Mouse (Mus musculus): ENCODE data around the gene Olfr893. TPM values are rescaled to one million over a fixed set of nuclear protein-coding genes. Genes with fewer than 3 reads are reported as not detected.
"Not testable (repeated sequence)": the region's sequence is repeated elsewhere in the genome, so short reads cannot be mapped to it uniquely, and the experiment has no call there.

Gene Olfr893
- polyA plus RNA-seq (2015; fragmentation: Nextera tagmentation; extraction: Ambion mirVana) = 0.14 TPM in 1 of 2 replicates, not detected in the other

GRCm38 (mm10) chr9:38208065-38208464 lies at the start of gene Olfr893:
TSS of gene Olfr893 (plus strand) at chr9:38208365.
- no peak within 1 kb of the TSS for H3K27ac ChIP-seq
- H3K36me3 ChIP-seq = no peaks in the 10 kb centered on the region
- no peaks in the 10 kb centered on the region for H3K9me3 ChIP-seq
- WGBS = 81% methylated on average over 3 of the region's 3 CpGs
- no peaks in the 10 kb centered on the region for H3K27me3 ChIP-seq
- no peak for ATAC-seq (ENCODE audit: insufficient number of reproducible peaks, insufficient read depth, low FRiP score, low TSS enrichment, low read depth)
- no peaks in the 10 kb centered on the region for H3K4me1 ChIP-seq
- no peak within 1 kb of the TSS for H3K4me3 ChIP-seq
- H3K4me2 ChIP-seq = no peak within 1 kb of the TSS
- H3K9ac ChIP-seq = no peak within 1 kb of the TSS

- H3K4me3 ChIP-seq; H3K27ac ChIP-seq; H3K9me3 ChIP-seq; ATAC-seq (ENCODE audit: insufficient number of reproducible peaks, insufficient read depth, low FRiP score, low TSS enrichment, low read depth); H3K4me2 ChIP-seq; H3K9ac ChIP-seq; H3K36me3 ChIP-seq; H3K4me1 ChIP-seq; H3K27me3 ChIP-seq: not testable (repeated sequence)
- 55% methylated on average over 2 of the region's 2 CpGs for WGBS
These were observed 39.8 kb upstream of the Olfr893 start for GRCm38 (mm10) chr9:38168341-38168740.

GRCm38 (mm10) chr9:38180721-38181120 lies 27.4 kb upstream of the Olfr893 start, which contains the start of gene Olfr891:
TSS of gene Olfr891 (minus strand) at chr9:38180821.
- no peaks in the 10 kb centered on the region for H3K27me3 ChIP-seq
- no peak within 1 kb of the TSS for H3K27ac ChIP-seq
- H3K9me3 ChIP-seq = peaks cover 2% of the 10 kb centered on the region; the same call in 1 of the 2 replicates
- no peak for ATAC-seq (ENCODE audit: insufficient number of reproducible peaks, insufficient read depth, low FRiP score, low TSS enrichment, low read depth)
- no peak within 1 kb of the TSS for H3K4me2 ChIP-seq
- 79% methylated on average over 1 of the region's 1 CpGs for WGBS
- no peak within 1 kb of the TSS for H3K9ac ChIP-seq
- no peaks in the 10 kb centered on the region for H3K4me1 ChIP-seq
- H3K4me3 ChIP-seq = no peak within 1 kb of the TSS
- no peaks in the 10 kb centered on the region for H3K36me3 ChIP-seq

GRCm38 (mm10) chr9:38217755-38218154 lies 9.6 kb downstream of the Olfr893 start, which contains the start of gene Olfr894:
TSS of gene Olfr894 (plus strand) at chr9:38218055.
- H3K9me3 ChIP-seq = no peaks in the 10 kb centered on the region
- H3K36me3 ChIP-seq = no peaks in the 10 kb centered on the region
- ATAC-seq (ENCODE audit: insufficient number of reproducible peaks, insufficient read depth, low FRiP score, low TSS enrichment, low read depth) = no peak
- no peak within 1 kb of the TSS for H3K9ac ChIP-seq
- H3K4me2 ChIP-seq = no peak within 1 kb of the TSS
- no peak within 1 kb of the TSS for H3K27ac ChIP-seq
- no peak within 1 kb of the TSS for H3K4me3 ChIP-seq
- no peaks in the 10 kb centered on the region for H3K4me1 ChIP-seq
- no peaks in the 10 kb centered on the region for H3K27me3 ChIP-seq

- Histone ChIP-seq H3K27ac (no peak within 1 kb of the TSS), H3K4me2 (no peak within 1 kb of the TSS), H3K4me3 (no peak within 1 kb of the TSS), H3K4me1 (no peaks in the 10 kb centered on the region), H3K36me3 (no peaks in the 10 kb centered on the region), H3K9me3 (no peaks in the 10 kb centered on the region), H3K27me3 (no peaks in the 10 kb centered on the region), H3K9ac (no peak within 1 kb of the TSS)
- no peak for ATAC-seq (ENCODE audit: insufficient number of reproducible peaks, insufficient read depth, low FRiP score, low TSS enrichment, low read depth)
These were observed 44.3 kb downstream of the Olfr893 start, which contains the start of gene Olfr143 for GRCm38 (mm10) chr9:38252474-38252873. TSS of gene Olfr143 (plus strand) at chr9:38252774.

Other genes with a start within 250 kb of the Olfr893 start
- not detected in 2 replicates for gene Olfr881, start 216.5 kb upstream of the Olfr893 start, polyA plus RNA-seq (2015; fragmentation: Nextera tagmentation; extraction: Ambion mirVana)
- not detected in 2 replicates for gene Olfr883, start 182.6 kb upstream of the Olfr893 start, polyA plus RNA-seq (2015; fragmentation: Nextera tagmentation; extraction: Ambion mirVana)
- 0.18 TPM in 1 of 2 replicates, not detected in the other for gene Olfr884, start 161.8 kb upstream of the Olfr893 start, polyA plus RNA-seq (2015; fragmentation: Nextera tagmentation; extraction: Ambion mirVana)
- gene Olfr885, start 147.0 kb upstream of the Olfr893 start, polyA plus RNA-seq (2015; fragmentation: Nextera tagmentation; extraction: Ambion mirVana) = not detected in 2 replicates
- not detected in 2 replicates for gene Olfr887, start 124.3 kb upstream of the Olfr893 start, polyA plus RNA-seq (2015; fragmentation: Nextera tagmentation; extraction: Ambion mirVana)
- gene Olfr888, start 100.2 kb upstream of the Olfr893 start, polyA plus RNA-seq (2015; fragmentation: Nextera tagmentation; extraction: Ambion mirVana) = not detected in 2 replicates
- 0.04 and 0.11 TPM in 2 replicates for gene Olfr889, start 93.2 kb upstream of the Olfr893 start, polyA plus RNA-seq (2015; fragmentation: Nextera tagmentation; extraction: Ambion mirVana)
- not detected in 2 replicates for gene Olfr890, start 65.8 kb upstream of the Olfr893 start, polyA plus RNA-seq (2015; fragmentation: Nextera tagmentation; extraction: Ambion mirVana)
- gene Olfr891, start 27.5 kb upstream of the Olfr893 start, polyA plus RNA-seq (2015; fragmentation: Nextera tagmentation; extraction: Ambion mirVana) = not detected in 2 replicates
- gene Olfr894, start 9.7 kb downstream of the Olfr893 start, polyA plus RNA-seq (2015; fragmentation: Nextera tagmentation; extraction: Ambion mirVana) = not detected in 2 replicates
- not detected in 2 replicates for gene Olfr143, start 44.4 kb downstream of the Olfr893 start, polyA plus RNA-seq (2015; fragmentation: Nextera tagmentation; extraction: Ambion mirVana)
- gene Olfr895, start 59.5 kb downstream of the Olfr893 start, polyA plus RNA-seq (2015; fragmentation: Nextera tagmentation; extraction: Ambion mirVana) = not detected in 2 replicates
- not detected in 2 replicates for gene Olfr896-ps1, start 82.7 kb downstream of the Olfr893 start, polyA plus RNA-seq (2015; fragmentation: Nextera tagmentation; extraction: Ambion mirVana)
- not detected in 2 replicates for gene Olfr25, start 120.7 kb downstream of the Olfr893 start, polyA plus RNA-seq (2015; fragmentation: Nextera tagmentation; extraction: Ambion mirVana)
- gene Olfr898, start 140.0 kb downstream of the Olfr893 start, polyA plus RNA-seq (2015; fragmentation: Nextera tagmentation; extraction: Ambion mirVana) = not detected in 2 replicates
- not detected in 2 replicates for gene Olfr250, start 158.5 kb downstream of the Olfr893 start, polyA plus RNA-seq (2015; fragmentation: Nextera tagmentation; extraction: Ambion mirVana)
- gene Olfr251, start 168.7 kb downstream of the Olfr893 start, polyA plus RNA-seq (2015; fragmentation: Nextera tagmentation; extraction: Ambion mirVana) = not detected in 2 replicates
- gene Olfr147, start 193.3 kb downstream of the Olfr893 start, polyA plus RNA-seq (2015; fragmentation: Nextera tagmentation; extraction: Ambion mirVana) = not detected in 2 replicates
- gene Olfr901, start 221.1 kb downstream of the Olfr893 start, polyA plus RNA-seq (2015; fragmentation: Nextera tagmentation; extraction: Ambion mirVana) = not detected in 2 replicates
- gene Olfr902, start 239.3 kb downstream of the Olfr893 start, polyA plus RNA-seq (2015; fragmentation: Nextera tagmentation; extraction: Ambion mirVana) = not detected in 2 replicates